Mouse (Mus musculus): Measurements from ENCODE around the gene Galnt5. TPM values are rescaled to one million over a fixed set of nuclear protein-coding genes. Genes with fewer than 3 reads are reported as not detected.

Gene Galnt5
- polyA plus RNA-seq, 1 experiment from 2014 or later, result 0.06 TPM

- DNase-seq (ENCODE audit: low spot score) (peak; percentile 52), ATAC-seq (peak; percentile 78)
Observed at GRCm38 (mm10) chr2:58094818-58095217, 97.1 kb downstream of the Galnt5 start.

More at GRCm38 (mm10) chr2:58094818-58095217, 97.1 kb downstream of the Galnt5 start:
- WGBS, result 2% methylated on average over 1 of the region's 1 CpGs
- Histone ChIP-seq H3K36me3 (ENCODE audit: control insufficient read depth, insufficient read depth, low read length) (no peaks in the 10 kb centered on the region), H3K9me3 (replicated peaks; ENCODE audit: control insufficient read depth, low read length) (no peaks in the 10 kb centered on the region), H3K9ac (ENCODE audit: low read length) (no peak overlapping the region), H3K27me3 (replicated peaks; ENCODE audit: control insufficient read depth, insufficient read depth, low read length) (no peaks in the 10 kb centered on the region), H3K4me3 (ENCODE audit: low read depth, low read length) (no peak overlapping the region), H3K4me1 (ENCODE audit: control insufficient read depth, insufficient read depth, low read length) (no peaks in the 10 kb centered on the region), H3K4me2 (ENCODE audit: low read length) (no peak overlapping the region), H3K27ac (ENCODE audit: low read depth, low read length) (no peak overlapping the region)

Other genes with a start within 250 kb of the Galnt5 start
- 1.8 and 2.1 TPM in 2 replicates for gene Ermn, start 55.0 kb downstream of the Galnt5 start, polyA plus RNA-seq (2014; fragmentation: Nextera tagmentation; extraction: Ambion mirVana)
- 0.23 TPM in 1 of 2 replicates, not detected in the other for gene Cytip, start 197.6 kb downstream of the Galnt5 start, polyA plus RNA-seq (2014; fragmentation: Nextera tagmentation; extraction: Ambion mirVana)